Mouse (Mus musculus): Measurements from ENCODE around the gene Nup50. TPM values are rescaled to one million over a fixed set of nuclear protein-coding genes. Genes with fewer than 3 reads are reported as not detected.

The Nup50 gene
- total and polyA plus RNA-seq, 3 experiments: 19.8 to 88.6 (median 69.8) TPM

DNA sequence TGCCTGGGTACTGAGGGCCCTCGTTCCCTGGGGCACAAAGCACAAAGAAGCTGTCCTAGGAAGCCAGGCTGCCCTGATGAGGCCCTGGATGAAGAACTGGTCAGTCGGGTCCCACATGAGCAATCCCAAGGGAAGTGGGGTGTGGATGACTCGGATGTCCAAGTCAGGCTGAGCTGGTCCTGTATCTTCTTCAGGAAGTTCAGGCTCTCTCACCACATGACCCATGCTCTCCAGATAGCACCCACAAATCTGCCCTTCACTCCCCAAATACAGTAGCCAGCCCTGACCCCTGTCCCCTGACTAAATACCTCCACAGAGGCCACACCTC, 50.3 kb downstream of the Nup50 start:
- peaks cover 70% of the 10 kb centered on the region for H3K36me3 ChIP-seq (replicated peaks)
- 0 out of 2 replicates have a peak, but pooled peaks cover 3% of the 10 kb centered on the region for H3K9me3 ChIP-seq (replicated peaks)
- DNase-seq (ENCODE audit: low spot score): no peak
- H3K4me3 ChIP-seq (ENCODE audit: low read depth, low read length): no peak overlapping the region
- no peak for ATAC-seq (ENCODE audit: extremely low read depth, insufficient number of reproducible peaks, low FRiP score, poor library complexity, severe bottlenecking)
- TF ChIP-seq GATA1 (IDR thresholded peaks at IDR 0.05; ENCODE audit: borderline replicate concordance, low read length) (no peak), POLR2AphosphoS5 (IDR thresholded peaks at IDR 0.05; ENCODE audit: insufficient replicate concordance, low read depth, low read length) (no peak)
- no peaks in the 10 kb centered on the region for H3K27me3 ChIP-seq (ENCODE audit: insufficient read depth, low read length)
- no peaks in the 10 kb centered on the region; the same call in 1 of the 2 replicates for H3K4me1 ChIP-seq (ENCODE audit: insufficient read depth, low read depth, low read length)

- no peak overlapping the region for H3K4me3 ChIP-seq (ENCODE audit: low read depth, low read length)
- no peaks in the 10 kb centered on the region for H3K27me3 ChIP-seq (ENCODE audit: insufficient read depth, low read length)
- H3K9me3 ChIP-seq (replicated peaks): 0 out of 2 replicates have a peak, but pooled peaks cover 3% of the 10 kb centered on the region
- TF ChIP-seq GATA2 (IDR thresholded peaks at IDR 0.05; ENCODE audit: borderline replicate concordance, low read depth, low read length) (no peak), POLR2AphosphoS5 (IDR thresholded peaks at IDR 0.05; ENCODE audit: insufficient replicate concordance, low read depth, low read length) (no peak), GATA1 (IDR thresholded peaks at IDR 0.05; ENCODE audit: borderline replicate concordance, low read length) (no peak)
- H3K4me1 ChIP-seq (ENCODE audit: insufficient read depth, low read depth, low read length): no peaks in the 10 kb centered on the region; the same call in 1 of the 2 replicates
- DNase-seq (ENCODE audit: low spot score): no peak
- ATAC-seq (ENCODE audit: extremely low read depth, insufficient number of reproducible peaks, low FRiP score, poor library complexity, severe bottlenecking): no peak
- peaks cover 77% of the 10 kb centered on the region for H3K36me3 ChIP-seq (replicated peaks)
Observed at GRCm38 (mm10) chr15:84975729-84976128, 52.5 kb downstream of the Nup50 start.

DNA sequence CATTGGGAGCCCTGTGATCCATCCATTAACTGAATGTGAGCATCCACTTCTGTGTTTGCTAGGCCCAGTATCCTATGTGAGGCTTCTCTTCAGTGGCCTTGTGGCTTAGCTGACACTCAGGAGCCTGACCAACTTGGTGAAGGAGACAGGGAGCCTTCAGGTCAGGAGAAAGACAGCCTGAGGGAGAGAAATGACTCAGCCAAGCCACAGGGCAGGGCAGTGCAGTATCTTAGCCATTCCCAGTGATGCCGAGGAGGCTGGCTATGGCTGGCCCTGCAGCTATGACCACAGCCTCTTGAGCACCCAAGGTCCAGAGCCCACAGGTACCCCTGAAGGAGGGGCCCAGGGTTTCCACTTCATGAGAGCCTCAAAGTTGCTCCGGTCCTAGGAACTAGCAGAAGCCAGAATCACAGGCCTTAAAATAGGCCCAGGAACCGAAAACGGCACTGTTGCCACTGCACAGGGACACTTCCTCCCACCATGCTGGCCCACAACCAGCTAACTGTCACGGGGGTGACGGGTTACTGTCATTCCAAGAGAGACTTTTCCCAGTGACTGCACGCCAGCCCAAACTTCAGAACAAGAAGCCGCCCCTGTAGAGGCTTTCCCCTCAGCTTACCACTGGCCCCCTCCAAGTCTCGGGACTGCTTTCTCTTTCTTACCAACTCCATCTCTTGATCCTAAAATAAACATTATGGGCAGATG, 58.5 kb downstream of the Nup50 start:
- Histone ChIP-seq H3K4me1 (ENCODE audit: insufficient read depth, low read depth, low read length) (peaks cover 19% of the 10 kb centered on the region), H3K36me3 (replicated peaks) (peaks cover 74% of the 10 kb centered on the region), H3K4me3 (ENCODE audit: low read depth, low read length) (no peak overlapping the region), H3K27me3 (ENCODE audit: insufficient read depth, low read length) (no peaks in the 10 kb centered on the region), H3K9me3 (replicated peaks) (no peaks in the 10 kb centered on the region)
- TF ChIP-seq TAL1 (conservative IDR thresholded peaks at IDR 0.05; ENCODE audit: low read depth, low read length) (no peak), GATA2 (IDR thresholded peaks at IDR 0.05; ENCODE audit: borderline replicate concordance, low read depth, low read length) (no peak), GATA1 (IDR thresholded peaks at IDR 0.05; ENCODE audit: borderline replicate concordance, low read length) (no peak), POLR2AphosphoS5 (IDR thresholded peaks at IDR 0.05; ENCODE audit: insufficient replicate concordance, low read depth, low read length) (no peak), CTCF (IDR thresholded peaks at IDR 0.05; ENCODE audit: low read depth, low read length) (no peak)
- no peak for DNase-seq (ENCODE audit: low spot score)
- no peak for ATAC-seq (ENCODE audit: extremely low read depth, insufficient number of reproducible peaks, low FRiP score, poor library complexity, severe bottlenecking)

- TF ChIP-seq GATA2 (IDR thresholded peaks at IDR 0.05; ENCODE audit: borderline replicate concordance, low read depth, low read length): no peak
- TF ChIP-seq POLR2AphosphoS5 (IDR thresholded peaks at IDR 0.05; ENCODE audit: insufficient replicate concordance, low read depth, low read length): no peak
- no peak for TF ChIP-seq GATA1 (IDR thresholded peaks at IDR 0.05; ENCODE audit: borderline replicate concordance, low read length)
- no peak for TF ChIP-seq CTCF (IDR thresholded peaks at IDR 0.05; ENCODE audit: low read depth, low read length)
- no peak for TF ChIP-seq TAL1 (conservative IDR thresholded peaks at IDR 0.05; ENCODE audit: low read depth, low read length)
- peaks cover 26% of the 10 kb centered on the region for H3K4me1 ChIP-seq (ENCODE audit: insufficient read depth, low read depth, low read length)
- ATAC-seq (ENCODE audit: extremely low read depth, insufficient number of reproducible peaks, low FRiP score, poor library complexity, severe bottlenecking) (no peak), DNase-seq (ENCODE audit: low spot score) (no peak)
- no peak overlapping the region for H3K4me3 ChIP-seq (ENCODE audit: low read depth, low read length)
- no peaks in the 10 kb centered on the region for H3K9me3 ChIP-seq (replicated peaks)
- no peaks in the 10 kb centered on the region for H3K27me3 ChIP-seq (ENCODE audit: insufficient read depth, low read length)
- peaks cover 64% of the 10 kb centered on the region for H3K36me3 ChIP-seq (replicated peaks)
Observed at GRCm38 (mm10) chr15:84982888-84983287, 59.7 kb downstream of the Nup50 start.

- ATAC-seq (ENCODE audit: extremely low read depth, insufficient number of reproducible peaks, low FRiP score, poor library complexity, severe bottlenecking) (no peak), DNase-seq (ENCODE audit: low spot score) (no peak)
- TF ChIP-seq POLR2AphosphoS5 (IDR thresholded peaks at IDR 0.05; ENCODE audit: insufficient replicate concordance, low read depth, low read length) (no peak), TAL1 (conservative IDR thresholded peaks at IDR 0.05; ENCODE audit: low read depth, low read length) (no peak), GATA2 (IDR thresholded peaks at IDR 0.05; ENCODE audit: borderline replicate concordance, low read depth, low read length) (no peak), GATA1 (IDR thresholded peaks at IDR 0.05; ENCODE audit: borderline replicate concordance, low read length) (no peak), CTCF (IDR thresholded peaks at IDR 0.05; ENCODE audit: low read depth, low read length) (no peak)
- no peaks in the 10 kb centered on the region for H3K9me3 ChIP-seq (replicated peaks)
- H3K27me3 ChIP-seq (ENCODE audit: insufficient read depth, low read length): no peaks in the 10 kb centered on the region
- peaks cover 59% of the 10 kb centered on the region for H3K36me3 ChIP-seq (replicated peaks)
- H3K4me3 ChIP-seq (ENCODE audit: low read depth, low read length): no peak overlapping the region
- H3K4me1 ChIP-seq (ENCODE audit: insufficient read depth, low read depth, low read length): peaks cover 33% of the 10 kb centered on the region
Observed at GRCm38 (mm10) chr15:84983721-84984120, 60.5 kb downstream of the Nup50 start.

DNA sequence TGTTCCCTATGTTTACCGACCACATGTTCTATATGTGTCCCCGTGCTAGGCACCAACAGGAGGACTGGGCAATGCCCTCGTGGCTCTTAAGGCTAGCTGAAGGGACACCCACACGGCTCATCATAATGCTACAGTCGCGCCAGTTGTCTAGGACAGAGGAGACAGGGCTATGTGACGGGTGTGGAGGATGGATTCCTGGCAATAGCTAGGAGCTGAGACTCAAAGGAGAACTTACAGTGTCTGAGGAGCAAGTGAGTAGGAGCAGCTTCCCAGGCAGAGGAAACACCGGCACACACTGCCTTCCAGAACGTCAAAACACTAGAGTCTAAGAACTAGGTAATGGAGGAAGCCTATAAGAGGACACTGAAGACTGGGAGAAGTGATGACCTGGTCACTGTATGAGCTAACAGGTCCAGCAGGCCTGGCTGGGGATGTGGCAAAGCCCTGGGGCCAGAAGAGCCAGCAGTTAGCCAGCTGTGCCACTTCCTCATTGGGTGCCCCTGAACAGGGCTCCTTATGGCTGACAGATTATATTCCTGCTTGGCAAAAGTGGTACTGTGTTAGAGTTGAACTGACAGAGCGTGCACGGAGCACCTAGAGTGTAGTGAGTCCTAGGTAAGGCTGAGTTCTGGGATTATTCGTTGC, 62.4 kb downstream of the Nup50 start:
- Histone ChIP-seq H3K36me3 (replicated peaks) (peaks cover 42% of the 10 kb centered on the region), H3K9me3 (replicated peaks) (no peaks in the 10 kb centered on the region), H3K4me1 (ENCODE audit: insufficient read depth, low read depth, low read length) (peaks cover 36% of the 10 kb centered on the region), H3K27me3 (ENCODE audit: insufficient read depth, low read length) (no peaks in the 10 kb centered on the region), H3K4me3 (ENCODE audit: low read depth, low read length) (no peak overlapping the region)
- no peak for DNase-seq (ENCODE audit: low spot score)
- ATAC-seq (ENCODE audit: extremely low read depth, insufficient number of reproducible peaks, low FRiP score, poor library complexity, severe bottlenecking): no peak
- no peak for TF ChIP-seq CTCF (IDR thresholded peaks at IDR 0.05; ENCODE audit: low read depth, low read length)
- TF ChIP-seq TAL1 (conservative IDR thresholded peaks at IDR 0.05; ENCODE audit: low read depth, low read length): no peak
- no peak for TF ChIP-seq POLR2AphosphoS5 (IDR thresholded peaks at IDR 0.05; ENCODE audit: insufficient replicate concordance, low read depth, low read length)
- no peak for TF ChIP-seq GATA2 (IDR thresholded peaks at IDR 0.05; ENCODE audit: borderline replicate concordance, low read depth, low read length)
- TF ChIP-seq GATA1 (IDR thresholded peaks at IDR 0.05; ENCODE audit: borderline replicate concordance, low read length): no peak

All from G1E (cell line).